In genomic region chr2:34870520-34871474, GRCm38 (mm10) we compare ENCODE assay signal across 8 mouse cellular contexts. TPM values are rescaled to one million over a fixed set of nuclear protein-coding genes. Genes with fewer than 3 reads are reported as not detected.
DNase-seq lines count a peak whose midpoint lies in the region; ATAC-seq and TF ChIP-seq lines count a peak whose summit lies in the region.

No protein-coding gene starts in this region.

- peaks cover 29% of the 10 kb centered on the region for H3K36me3 ChIP-seq in E14TG2a.4 (ENCODE audit: insufficient read depth, low read length)
- peaks cover 6% of the 10 kb centered on the region for H3K36me3 ChIP-seq in forebrain, embryonic 12.5 days (replicated peaks)
- H3K36me3 ChIP-seq in heart, postnatal 0 days (replicated peaks; ENCODE audit: control insufficient read depth, insufficient read depth, low read length) = peaks cover 11% of the 10 kb centered on the region; the same call in 1 of the 2 replicates
- H3K36me3 ChIP-seq in liver, embryonic 16.5 days (ENCODE audit: control insufficient read depth, insufficient read depth) = peaks cover 1% of the 10 kb centered on the region; the same call in 1 of the 2 replicates
- H3K36me3 ChIP-seq in neural tube, embryonic 13.5 days = peaks cover 6% of the 10 kb centered on the region; the same call in 1 of the 2 replicates
- peaks cover under 1% of the 10 kb centered on the region; the same call in 1 of the 2 replicates for H3K36me3 ChIP-seq in testis, adult 2 months (ENCODE audit: control insufficient read depth, insufficient read depth, low read length)

- peak; percentile 100 for DNase-seq in c-Kit-positive CD71-positive TER-119-positive erythroid progenitor cells, embryonic 14.5 days (ENCODE audit: low spot score)
- peak; percentile 99 for DNase-seq in heart, postnatal 0 days (ENCODE audit: low spot score)
- peak; percentile 93 to 96 for DNase-seq in kidney, postnatal 4 days

- TF ChIP-seq CTCF in E14TG2a.4 (conservative IDR thresholded peaks at IDR 0.05; ENCODE audit: low read length) = no peak
- no peak for TF ChIP-seq CTCF in heart, postnatal 0 days (IDR thresholded peaks at IDR 0.05; ENCODE audit: low read depth)
- no peak for TF ChIP-seq CTCF in testis, adult 2 months (IDR thresholded peaks at IDR 0.05; ENCODE audit: control insufficient read depth, insufficient read depth, insufficient replicate concordance, low read depth, low read length)

- H3K27me3 ChIP-seq in E14TG2a.4 (ENCODE audit: insufficient read depth, low read length) = peaks cover 8% of the 10 kb centered on the region
- peaks cover 25% of the 10 kb centered on the region for H3K27me3 ChIP-seq in forebrain, embryonic 12.5 days
- no peaks in the 10 kb centered on the region for H3K27me3 ChIP-seq in heart, postnatal 0 days (ENCODE audit: control insufficient read depth, insufficient read depth, low read length)
- H3K27me3 ChIP-seq in liver, embryonic 16.5 days (ENCODE audit: control insufficient read depth, insufficient read depth, low read depth, low read length) = peaks cover 13% of the 10 kb centered on the region
- peaks cover 26% of the 10 kb centered on the region for H3K27me3 ChIP-seq in neural tube, embryonic 13.5 days
- H3K27me3 ChIP-seq in testis, adult 2 months (ENCODE audit: control insufficient read depth, insufficient read depth, low read length) = no peaks in the 10 kb centered on the region

- under 1% methylated on average over 67 of the region's 67 CpGs for WGBS in forebrain, embryonic 12.5 days
- under 1% methylated on average over 67 of the region's 67 CpGs for WGBS in heart, postnatal 0 days
- under 1% methylated on average over 66 of the region's 67 CpGs for WGBS in liver, embryonic 16.5 days (ENCODE audit: insufficient replicate concordance)
- WGBS in neural tube, embryonic 13.5 days = under 1% methylated on average over 67 of the region's 67 CpGs

- peak overlapping the region; percentile 70 for H3K4me2 ChIP-seq in forebrain, embryonic 12.5 days
- H3K4me2 ChIP-seq in heart, postnatal 0 days (ENCODE audit: low read depth, low read length) = peak overlapping the region; percentile 87
- H3K4me2 ChIP-seq in liver, embryonic 16.5 days (ENCODE audit: low read depth, low read length) = peak overlapping the region; percentile 95
- H3K4me2 ChIP-seq in neural tube, embryonic 13.5 days = peak overlapping the region; percentile 78

- peak; percentile 100 for TF ChIP-seq EP300 in heart, postnatal 0 days (IDR thresholded peaks at IDR 0.05; ENCODE audit: low read depth)

- peak overlapping the region; percentile 91 for H3K9ac ChIP-seq in forebrain, embryonic 12.5 days
- H3K9ac ChIP-seq in heart, postnatal 0 days (replicated peaks; ENCODE audit: low read depth, low read length) = peak overlapping the region; percentile 96
- peak overlapping the region; percentile 80 for H3K9ac ChIP-seq in liver, embryonic 16.5 days (ENCODE audit: low read depth, low read length)
- H3K9ac ChIP-seq in neural tube, embryonic 13.5 days = peak overlapping the region; percentile 93

- TF ChIP-seq POLR2A in testis, adult 2 months (IDR thresholded peaks at IDR 0.05; ENCODE audit: control insufficient read depth, low read depth, low read length) = peak; percentile 98

- H3K4me3 ChIP-seq in E14TG2a.4 (replicated peaks; ENCODE audit: low read length) = peak overlapping the region; percentile 99
- peak overlapping the region; percentile 85 for H3K4me3 ChIP-seq in forebrain, embryonic 12.5 days (replicated peaks)
- H3K4me3 ChIP-seq in heart, postnatal 0 days (ENCODE audit: low read depth, low read length) = peak overlapping the region; percentile 98
- peak overlapping the region; percentile 79 for H3K4me3 ChIP-seq in liver, embryonic 16.5 days (ENCODE audit: low read depth, low read length)
- peak overlapping the region; percentile 88 for H3K4me3 ChIP-seq in neural tube, embryonic 13.5 days
- peak overlapping the region; percentile 95 for H3K4me3 ChIP-seq in testis, adult 2 months (ENCODE audit: control insufficient read depth, low read depth, low read length)

- H3K27ac ChIP-seq in forebrain, embryonic 12.5 days = peak overlapping the region; percentile 93
- H3K27ac ChIP-seq in heart, postnatal 0 days (ENCODE audit: low read depth) = peak overlapping the region; percentile 95
- peak overlapping the region; percentile 97 for H3K27ac ChIP-seq in liver, embryonic 16.5 days (ENCODE audit: low read length)
- peak overlapping the region; percentile 93 for H3K27ac ChIP-seq in neural tube, embryonic 13.5 days (replicated peaks)
- peak overlapping the region; percentile 94 for H3K27ac ChIP-seq in testis, adult 2 months (ENCODE audit: control insufficient read depth, insufficient read depth, low read depth, low read length)

- H3K4me1 ChIP-seq in E14TG2a.4 (replicated peaks; ENCODE audit: low read depth, low read length) = peaks cover 48% of the 10 kb centered on the region
- peaks cover 38% of the 10 kb centered on the region for H3K4me1 ChIP-seq in forebrain, embryonic 12.5 days
- peaks cover 15% of the 10 kb centered on the region for H3K4me1 ChIP-seq in heart, postnatal 0 days (ENCODE audit: control insufficient read depth, insufficient read depth)
- H3K4me1 ChIP-seq in liver, embryonic 16.5 days (ENCODE audit: control insufficient read depth, low read depth, low read length) = peaks cover 24% of the 10 kb centered on the region
- peaks cover 45% of the 10 kb centered on the region for H3K4me1 ChIP-seq in neural tube, embryonic 13.5 days (replicated peaks)
- peaks cover 5% of the 10 kb centered on the region for H3K4me1 ChIP-seq in testis, adult 2 months (ENCODE audit: control insufficient read depth, insufficient read depth, low read length)

- H3K9me3 ChIP-seq in E14TG2a.4 (ENCODE audit: low read length) = no peaks in the 10 kb centered on the region
- H3K9me3 ChIP-seq in forebrain, embryonic 12.5 days = no peaks in the 10 kb centered on the region
- no peaks in the 10 kb centered on the region for H3K9me3 ChIP-seq in heart, postnatal 0 days (replicated peaks; ENCODE audit: control insufficient read depth, low read length)
- H3K9me3 ChIP-seq in liver, embryonic 16.5 days (replicated peaks; ENCODE audit: control insufficient read depth, low read length) = no peaks in the 10 kb centered on the region
- no peaks in the 10 kb centered on the region for H3K9me3 ChIP-seq in neural tube, embryonic 13.5 days

- ATAC-seq in forebrain, embryonic 12.5 days (ENCODE audit: low FRiP score) = peak; percentile 99
- ATAC-seq in heart, postnatal 0 days (ENCODE audit: insufficient read depth, low read depth) = peak; percentile 98
- ATAC-seq in liver, embryonic 16.5 days (ENCODE audit: low read depth) = peak; percentile 91
- peak; percentile 98 for ATAC-seq in neural tube, embryonic 13.5 days (ENCODE audit: low read depth)

RNA-seq across cellular contexts. Expression of gene Cutal, which starts 3.4 kb away (rescaled TPM):
- not detected in 2 replicates for polyA plus RNA-seq in forebrain, embryonic 12.5 days (2016; fragmentation: Nextera tagmentation; extraction: Ambion mirVana)
- 0.19 TPM in 1 of 2 replicates, not detected in the other for total RNA-seq in heart, postnatal 0 days (2014; rRNA removed; ENCODE audit: low replicate concordance)
- polyA plus RNA-seq in heart, postnatal 0 days (2015; fragmentation: Nextera tagmentation; extraction: Ambion mirVana) = 0.25 and 0.32 TPM in 2 replicates
- 9.5 and 11.6 TPM in 2 replicates for polyA plus RNA-seq in liver, embryonic 16.5 days (2015; fragmentation: Nextera tagmentation; extraction: Ambion mirVana)
- polyA plus RNA-seq in neural tube, embryonic 13.5 days (2015; fragmentation: Nextera tagmentation; extraction: Ambion mirVana) = 0.21 and 0.30 TPM in 2 replicates
- polyA plus RNA-seq in testis, adult 2 months (2012; rRNA removed) = 0.12 and 3.8 TPM in 2 replicates

RNA-seq across cellular contexts. Expression of gene Psmd5, which starts 4.0 kb away (rescaled TPM):
- polyA plus RNA-seq in forebrain, embryonic 12.5 days (2016; fragmentation: Nextera tagmentation; extraction: Ambion mirVana) = 97.9 and 110 TPM in 2 replicates
- 16.5 and 28.6 TPM in 2 replicates for total RNA-seq in heart, postnatal 0 days (2014; rRNA removed; ENCODE audit: low replicate concordance)
- polyA plus RNA-seq in heart, postnatal 0 days (2015; fragmentation: Nextera tagmentation; extraction: Ambion mirVana) = 37.2 and 37.9 TPM in 2 replicates
- 63.5 and 65.3 TPM in 2 replicates for polyA plus RNA-seq in liver, embryonic 16.5 days (2015; fragmentation: Nextera tagmentation; extraction: Ambion mirVana)
- 87.4 and 90.4 TPM in 2 replicates for polyA plus RNA-seq in neural tube, embryonic 13.5 days (2015; fragmentation: Nextera tagmentation; extraction: Ambion mirVana)
- 7.3 and 8.0 TPM in 2 replicates for polyA plus RNA-seq in testis, adult 2 months (2012; rRNA removed)

RNA-seq across cellular contexts. Expression of gene Gm34653, which starts 38.0 kb away (rescaled TPM):
- polyA plus RNA-seq in forebrain, embryonic 12.5 days (2016; fragmentation: Nextera tagmentation; extraction: Ambion mirVana) = not detected in 2 replicates
- not detected in 2 replicates for total RNA-seq in heart, postnatal 0 days (2014; rRNA removed; ENCODE audit: low replicate concordance)
- not detected in 2 replicates for polyA plus RNA-seq in heart, postnatal 0 days (2015; fragmentation: Nextera tagmentation; extraction: Ambion mirVana)
- not detected in 2 replicates for polyA plus RNA-seq in liver, embryonic 16.5 days (2015; fragmentation: Nextera tagmentation; extraction: Ambion mirVana)
- not detected in 2 replicates for polyA plus RNA-seq in neural tube, embryonic 13.5 days (2015; fragmentation: Nextera tagmentation; extraction: Ambion mirVana)
- not detected in 2 replicates for polyA plus RNA-seq in testis, adult 2 months (2012; rRNA removed)

RNA-seq across cellular contexts. Expression of gene Phf19, which starts 43.0 kb away (rescaled TPM):
- polyA plus RNA-seq in forebrain, embryonic 12.5 days (2016; fragmentation: Nextera tagmentation; extraction: Ambion mirVana) = 3.9 and 6.1 TPM in 2 replicates
- 2.4 and 5.7 TPM in 2 replicates for total RNA-seq in heart, postnatal 0 days (2014; rRNA removed; ENCODE audit: low replicate concordance)
- polyA plus RNA-seq in heart, postnatal 0 days (2015; fragmentation: Nextera tagmentation; extraction: Ambion mirVana) = 1.0 and 1.6 TPM in 2 replicates
- 1.3 and 1.7 TPM in 2 replicates for polyA plus RNA-seq in liver, embryonic 16.5 days (2015; fragmentation: Nextera tagmentation; extraction: Ambion mirVana)
- 1.8 TPM in 2 replicates for polyA plus RNA-seq in neural tube, embryonic 13.5 days (2015; fragmentation: Nextera tagmentation; extraction: Ambion mirVana)
- polyA plus RNA-seq in testis, adult 2 months (2012; rRNA removed) = 0.21 and 0.91 TPM in 2 replicates

RNA-seq across cellular contexts. Expression of gene Fbxw2, which starts 44.7 kb away (rescaled TPM):
- polyA plus RNA-seq in forebrain, embryonic 12.5 days (2016; fragmentation: Nextera tagmentation; extraction: Ambion mirVana) = 83.9 and 90.2 TPM in 2 replicates
- total RNA-seq in heart, postnatal 0 days (2014; rRNA removed; ENCODE audit: low replicate concordance) = 73.8 and 75.8 TPM in 2 replicates
- polyA plus RNA-seq in heart, postnatal 0 days (2015; fragmentation: Nextera tagmentation; extraction: Ambion mirVana) = 51.9 and 52.3 TPM in 2 replicates
- 51.0 and 52.9 TPM in 2 replicates for polyA plus RNA-seq in liver, embryonic 16.5 days (2015; fragmentation: Nextera tagmentation; extraction: Ambion mirVana)
- polyA plus RNA-seq in neural tube, embryonic 13.5 days (2015; fragmentation: Nextera tagmentation; extraction: Ambion mirVana) = 76.6 and 80.1 TPM in 2 replicates
- polyA plus RNA-seq in testis, adult 2 months (2012; rRNA removed) = 13.0 and 14.9 TPM in 2 replicates

Comparison
In these comparisons a context has a peak if more than half of its experiments do, and no peak if none do; other contexts are left out.
1. Peak in every context shown above with its lines: DNase-seq, ATAC-seq, H3K4me3 ChIP-seq and H3K27ac ChIP-seq.